25 mouse cellular contexts compared by ENCODE assay signal in the genomic region with DNA sequence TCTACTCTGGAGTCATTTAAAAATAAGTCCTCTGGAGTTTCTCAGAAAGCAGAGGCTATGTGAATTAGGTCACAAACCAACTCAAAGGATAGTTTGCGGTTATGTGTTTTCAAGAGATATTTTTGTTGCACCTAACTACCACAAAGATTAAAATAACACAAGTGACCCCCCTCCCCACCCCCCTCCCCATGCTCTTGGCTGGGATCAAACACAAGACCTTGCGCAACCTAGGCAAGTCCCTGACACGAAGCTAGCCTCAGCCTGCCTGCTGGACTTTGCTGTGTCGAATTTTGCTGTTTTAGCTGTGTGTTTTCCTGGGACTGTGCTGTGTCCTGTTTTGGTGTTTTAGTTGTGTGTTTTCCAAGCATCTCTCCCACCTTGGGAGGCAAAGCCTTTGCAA.
A peak's percentile ranks its signal among the peaks of the same experiment; 100 is the strongest.
DNase-seq lines count a peak whose midpoint lies in the region; ATAC-seq and TF ChIP-seq lines count a peak whose summit lies in the region.
"Had no signal": no experiment of that assay in that cellular context is flagged by ENCODE, and none has a peak within 500 bp of the region (broad histone marks: within the 10 kb centered on the region; RNA-seq: fewer than 3 reads in every experiment).

No protein-coding gene starts in this region.

- H3K9me3 ChIP-seq in kidney, embryonic 15.5 days (replicated peaks): no peaks in the 10 kb centered on the region
- H3K9me3 ChIP-seq: heart, embryonic 12.5 days; heart, embryonic 15.5 days; hindbrain, embryonic 10.5 days; hindbrain, embryonic 13.5 days had no signal

- no peak overlapping the region for H3K27ac ChIP-seq in kidney, embryonic 15.5 days
- H3K27ac ChIP-seq: heart, embryonic 15.5 days; hindbrain, embryonic 10.5 days; hindbrain, embryonic 13.5 days had no signal

- peak; percentile 12 to 18 for DNase-seq in urinary bladder, adult 18-20 months (ENCODE audit: low spot score in 2 of 2)
- no peak for DNase-seq in urinary bladder, postnatal 10 days (ENCODE audit: low spot score)
- DNase-seq in 416B (ENCODE audit: low read depth) (peak; percentile 67), adipocyte (ENCODE audit: low spot score) (peak; percentile 49)
- no peak for DNase-seq in kidney, adult 9 months
- DNase-seq: adrenal gland, adult 8-10 months; adrenal gland, postnatal 25 days; cerebellum, adult 18-20 months; cerebellum, adult 9-10 months; cerebellum, postnatal 14 days; gastrocnemius, postnatal 10 days; gastrocnemius, postnatal 36 days; heart, postnatal 10 days; heart, postnatal 36 days had no signal

- H3K27me3 ChIP-seq in myocyte (ENCODE audit: control insufficient read depth, insufficient read depth, insufficient read length): no peaks in the 10 kb centered on the region
- H3K27me3 ChIP-seq in kidney, embryonic 15.5 days: no peaks in the 10 kb centered on the region
- H3K27me3 ChIP-seq: heart, embryonic 12.5 days; heart, embryonic 15.5 days; hindbrain, embryonic 13.5 days; Patski had no signal

- no peak overlapping the region for H3K4me2 ChIP-seq in myocyte (ENCODE audit: low read depth)
- H3K4me2 ChIP-seq in kidney, embryonic 15.5 days: no peak overlapping the region
- H3K4me2 ChIP-seq: heart, embryonic 12.5 days; heart, embryonic 15.5 days; hindbrain, embryonic 13.5 days had no signal

- no peak overlapping the region for H3K9ac ChIP-seq in kidney, embryonic 15.5 days
- H3K9ac ChIP-seq: heart, embryonic 12.5 days; heart, embryonic 15.5 days; hindbrain, embryonic 13.5 days had no signal

- H3ac ChIP-seq in myocyte (ENCODE audit: control insufficient read depth, insufficient read length): no peak overlapping the region

- TF ChIP-seq POLR2A in myocyte (IDR thresholded peaks at IDR 0.05; ENCODE audit: insufficient read length, low read depth): no peak

- no peak for ATAC-seq in kidney, embryonic 15.5 days (replicated peaks; ENCODE audit: low FRiP score)
- ATAC-seq in frontal cortex, adult (ENCODE audit: low TSS enrichment): no peak
- ATAC-seq: forebrain, embryonic 14.5 days; hindbrain, embryonic 16.5 days; intestine, embryonic 16.5 days; Patski had no signal

- 83% methylated on average over 4 of the region's 4 CpGs for WGBS in kidney, embryonic 15.5 days

- no peaks in the 10 kb centered on the region for H3K4me1 ChIP-seq in kidney, embryonic 15.5 days
- H3K4me1 ChIP-seq: heart, embryonic 12.5 days; heart, embryonic 15.5 days; hindbrain, embryonic 10.5 days; hindbrain, embryonic 13.5 days had no signal

- no peak overlapping the region for H3K4me3 ChIP-seq in myocyte
- no peak overlapping the region for H3K4me3 ChIP-seq in kidney, embryonic 15.5 days (replicated peaks)
- H3K4me3 ChIP-seq: heart, embryonic 12.5 days; heart, embryonic 15.5 days; hindbrain, embryonic 10.5 days; hindbrain, embryonic 13.5 days had no signal

- no peaks in the 10 kb centered on the region for H3K79me2 ChIP-seq in myocyte (ENCODE audit: control insufficient read depth, insufficient read depth)

- H3K36me3 ChIP-seq in myocyte (ENCODE audit: control insufficient read depth, insufficient read depth): no peaks in the 10 kb centered on the region
- H3K36me3 ChIP-seq in kidney, embryonic 15.5 days: no peaks in the 10 kb centered on the region
- H3K36me3 ChIP-seq: heart, embryonic 12.5 days; heart, embryonic 15.5 days; hindbrain, embryonic 10.5 days; hindbrain, embryonic 13.5 days had no signal

TF ChIP-seq in myocyte, 11 proteins besides CTCF, POLR2A, EP300 and RAD21:
- TF ChIP-seq CEBPB (IDR thresholded peaks at IDR 0.05; ENCODE audit: insufficient read depth, poor library complexity, severe bottlenecking) (peak; percentile 54; the same call in 1 of the 2 replicates), USF1 (IDR thresholded peaks at IDR 0.05; ENCODE audit: low read depth) (no peak)
TF ChIP-seq in myocyte: peak in this region for 1.

Comparison
In these comparisons a context has a peak if more than half of its experiments do, and no peak if none do; other contexts are left out.
1. DNase-seq: peak in urinary bladder, adult 18-20 months (2 of 2), 416B (single experiment) and adipocyte (single experiment); none in urinary bladder, postnatal 10 days (single experiment) and kidney, adult 9 months (single experiment).